Mouse (Mus musculus): ENCODE measurements around the gene Mpzl3. TPM values are rescaled to one million over a fixed set of nuclear protein-coding genes. Genes with fewer than 3 reads are reported as not detected.

Mpzl3 gene
- polyA plus RNA-seq, 1 experiment = 0.47 TPM

GRCm38 (mm10) chr9:45022800-45023199, 32.2 kb upstream of the Mpzl3 start:
- no peaks in the 10 kb centered on the region for H3K36me3 ChIP-seq (ENCODE audit: control insufficient read depth, insufficient read depth)
- H3K4me2 ChIP-seq (ENCODE audit: low read depth) = no peak overlapping the region
- no peak overlapping the region for H3ac ChIP-seq (ENCODE audit: control insufficient read depth, insufficient read length)
- TF ChIP-seq MAX (IDR thresholded peaks at IDR 0.05; ENCODE audit: low read depth) (no peak), POLR2A (IDR thresholded peaks at IDR 0.05; ENCODE audit: insufficient read length, low read depth) (no peak), E2F4 (IDR thresholded peaks at IDR 0.05; ENCODE audit: insufficient read depth) (no peak), CEBPB (IDR thresholded peaks at IDR 0.05; ENCODE audit: insufficient read depth, poor library complexity, severe bottlenecking) (no peak), SRF (IDR thresholded peaks at IDR 0.05; ENCODE audit: control insufficient read depth, insufficient read length, low read depth) (no peak), MYOD1 (IDR thresholded peaks at IDR 0.05; ENCODE audit: control insufficient read depth in 1 of 3, insufficient read length in 2 of 3, low read depth in 2 of 3) (no peak), TCF12 (IDR thresholded peaks at IDR 0.05; ENCODE audit: insufficient read depth, poor library complexity, severe bottlenecking) (no peak), TCF3 (IDR thresholded peaks at IDR 0.05; ENCODE audit: insufficient read length, low read depth) (no peak), POLR2AphosphoS2 (IDR thresholded peaks at IDR 0.05; ENCODE audit: insufficient read length, low read depth) (no peak)
- no peaks in the 10 kb centered on the region for H3K79me2 ChIP-seq (ENCODE audit: control insufficient read depth, insufficient read depth)
- H3K4me3 ChIP-seq = no peak overlapping the region
- H3K27me3 ChIP-seq (ENCODE audit: control insufficient read depth, insufficient read depth, insufficient read length) = peaks cover 32% of the 10 kb centered on the region

- Histone ChIP-seq H3K79me2 (ENCODE audit: control insufficient read depth, insufficient read depth) (no peaks in the 10 kb centered on the region), H3K4me3 (no peak overlapping the region), H3K4me2 (ENCODE audit: low read depth) (no peak overlapping the region), H3K27me3 (ENCODE audit: control insufficient read depth, insufficient read depth, insufficient read length) (peaks cover 37% of the 10 kb centered on the region), H3ac (ENCODE audit: control insufficient read depth, insufficient read length) (no peak overlapping the region), H3K36me3 (ENCODE audit: control insufficient read depth, insufficient read depth) (no peaks in the 10 kb centered on the region)
- TF ChIP-seq MYOG (IDR thresholded peaks at IDR 0.05; ENCODE audit: control insufficient read depth in 1 of 3, insufficient read depth in 1 of 3, insufficient read length in 2 of 3, low read depth in 2 of 3) (no peak), POLR2A (IDR thresholded peaks at IDR 0.05; ENCODE audit: insufficient read length, low read depth) (no peak), REST (IDR thresholded peaks at IDR 0.05; ENCODE audit: insufficient read depth, insufficient read length) (no peak), POLR2AphosphoS2 (IDR thresholded peaks at IDR 0.05; ENCODE audit: insufficient read length, low read depth) (no peak), USF1 (IDR thresholded peaks at IDR 0.05; ENCODE audit: low read depth) (no peak), TCF3 (IDR thresholded peaks at IDR 0.05; ENCODE audit: insufficient read length, low read depth) (no peak), SRF (IDR thresholded peaks at IDR 0.05; ENCODE audit: control insufficient read depth, insufficient read length, low read depth) (no peak), MYOD1 (IDR thresholded peaks at IDR 0.05; ENCODE audit: control insufficient read depth in 1 of 3, insufficient read length in 2 of 3, low read depth in 2 of 3) (no peak), TCF12 (IDR thresholded peaks at IDR 0.05; ENCODE audit: insufficient read depth, poor library complexity, severe bottlenecking) (no peak)
Measured at GRCm38 (mm10) chr9:45023638-45024037, 31.3 kb upstream of the Mpzl3 start.

GRCm38 (mm10) chr9:45024187-45024586, 30.8 kb upstream of the Mpzl3 start:
- TF ChIP-seq POLR2A (IDR thresholded peaks at IDR 0.05; ENCODE audit: insufficient read length, low read depth) = no peak
- TF ChIP-seq TCF12 (IDR thresholded peaks at IDR 0.05; ENCODE audit: insufficient read depth, poor library complexity, severe bottlenecking) = no peak
- no peak for TF ChIP-seq MYOG (IDR thresholded peaks at IDR 0.05; ENCODE audit: control insufficient read depth in 1 of 3, insufficient read depth in 1 of 3, insufficient read length in 2 of 3, low read depth in 2 of 3)
- no peak for TF ChIP-seq REST (IDR thresholded peaks at IDR 0.05; ENCODE audit: insufficient read depth, insufficient read length)
- TF ChIP-seq E2F4 (IDR thresholded peaks at IDR 0.05; ENCODE audit: insufficient read depth) = no peak
- no peak for TF ChIP-seq MAX (IDR thresholded peaks at IDR 0.05; ENCODE audit: low read depth)
- TF ChIP-seq CEBPB (IDR thresholded peaks at IDR 0.05; ENCODE audit: insufficient read depth, poor library complexity, severe bottlenecking) = no peak
- TF ChIP-seq MYOD1 (IDR thresholded peaks at IDR 0.05; ENCODE audit: control insufficient read depth in 1 of 3, insufficient read length in 2 of 3, low read depth in 2 of 3) = no peak
- Histone ChIP-seq H3K4me2 (ENCODE audit: low read depth) (no peak overlapping the region), H3K4me3 (no peak overlapping the region), H3K36me3 (ENCODE audit: control insufficient read depth, insufficient read depth) (no peaks in the 10 kb centered on the region), H3K79me2 (ENCODE audit: control insufficient read depth, insufficient read depth) (no peaks in the 10 kb centered on the region), H3K27me3 (ENCODE audit: control insufficient read depth, insufficient read depth, insufficient read length) (peaks cover 37% of the 10 kb centered on the region), H3ac (ENCODE audit: control insufficient read depth, insufficient read length) (no peak overlapping the region)

- no peaks in the 10 kb centered on the region for H3K36me3 ChIP-seq (ENCODE audit: control insufficient read depth, insufficient read depth)
- H3K4me2 ChIP-seq (ENCODE audit: low read depth) = no peak overlapping the region
- no peak for TF ChIP-seq POLR2A (IDR thresholded peaks at IDR 0.05; ENCODE audit: insufficient read length, low read depth)
- TF ChIP-seq MAX (IDR thresholded peaks at IDR 0.05; ENCODE audit: low read depth) = no peak
- TF ChIP-seq MYOG (IDR thresholded peaks at IDR 0.05; ENCODE audit: control insufficient read depth in 1 of 3, insufficient read depth in 1 of 3, insufficient read length in 2 of 3, low read depth in 2 of 3) = no peak
- TF ChIP-seq TCF3 (IDR thresholded peaks at IDR 0.05; ENCODE audit: insufficient read length, low read depth) = no peak
- TF ChIP-seq MYOD1 (IDR thresholded peaks at IDR 0.05; ENCODE audit: control insufficient read depth in 1 of 3, insufficient read length in 2 of 3, low read depth in 2 of 3) = no peak
- no peak for TF ChIP-seq CEBPB (IDR thresholded peaks at IDR 0.05; ENCODE audit: insufficient read depth, poor library complexity, severe bottlenecking)
- no peak for TF ChIP-seq E2F4 (IDR thresholded peaks at IDR 0.05; ENCODE audit: insufficient read depth)
- no peak for TF ChIP-seq TCF12 (IDR thresholded peaks at IDR 0.05; ENCODE audit: insufficient read depth, poor library complexity, severe bottlenecking)
- no peak for TF ChIP-seq USF1 (IDR thresholded peaks at IDR 0.05; ENCODE audit: low read depth)
- H3ac ChIP-seq (ENCODE audit: control insufficient read depth, insufficient read length) = no peak overlapping the region
- no peaks in the 10 kb centered on the region for H3K79me2 ChIP-seq (ENCODE audit: control insufficient read depth, insufficient read depth)
- H3K27me3 ChIP-seq (ENCODE audit: control insufficient read depth, insufficient read depth, insufficient read length) = peaks cover 69% of the 10 kb centered on the region
- H3K4me3 ChIP-seq = no peak overlapping the region
Measured at GRCm38 (mm10) chr9:45027376-45027775, 27.6 kb upstream of the Mpzl3 start.

DNA sequence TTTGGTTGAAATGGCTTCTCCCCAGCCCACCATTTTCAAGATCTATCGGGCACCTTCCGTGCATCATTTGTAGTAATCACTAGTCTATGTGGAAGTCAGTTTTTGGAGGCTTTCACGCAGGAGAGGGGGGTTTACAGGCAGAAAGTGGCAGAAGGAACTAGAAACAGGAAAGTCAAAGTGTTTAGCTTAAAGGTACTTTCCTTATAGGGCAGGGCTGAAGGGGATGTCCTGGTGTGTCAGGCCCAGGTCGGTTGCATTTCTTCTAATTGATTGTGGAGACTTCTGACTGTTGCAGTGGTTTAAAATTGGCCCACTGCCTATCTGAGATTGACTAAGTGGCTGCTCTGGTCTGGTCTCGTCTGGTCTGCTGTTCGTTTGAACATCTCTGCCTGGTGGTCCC, 24.6 kb upstream of the Mpzl3 start:
- TF ChIP-seq SRF (IDR thresholded peaks at IDR 0.05; ENCODE audit: control insufficient read depth, insufficient read length, low read depth) = no peak
- no peak for TF ChIP-seq REST (IDR thresholded peaks at IDR 0.05; ENCODE audit: insufficient read depth, insufficient read length)
- no peak for TF ChIP-seq POLR2A (IDR thresholded peaks at IDR 0.05; ENCODE audit: insufficient read length, low read depth)
- no peak for TF ChIP-seq MYOD1 (IDR thresholded peaks at IDR 0.05; ENCODE audit: control insufficient read depth in 1 of 3, insufficient read length in 2 of 3, low read depth in 2 of 3)
- H3K27me3 ChIP-seq (ENCODE audit: control insufficient read depth, insufficient read depth, insufficient read length) = peaks cover 76% of the 10 kb centered on the region

More for the DNA sequence above, 24.6 kb upstream of the Mpzl3 start:
- no peak overlapping the region for H3K4me3 ChIP-seq
- H3ac ChIP-seq (ENCODE audit: control insufficient read depth, insufficient read length) = no peak overlapping the region
- H3K79me2 ChIP-seq (ENCODE audit: control insufficient read depth, insufficient read depth) = no peaks in the 10 kb centered on the region
- no peaks in the 10 kb centered on the region for H3K36me3 ChIP-seq (ENCODE audit: control insufficient read depth, insufficient read depth)
- H3K4me2 ChIP-seq (ENCODE audit: low read depth) = no peak overlapping the region

Measured in myocyte (in vitro differentiated cells).